25 mouse cellular contexts compared by ENCODE assay signal in genomic region chr11:119224926-119225325, GRCm38 (mm10). TPM values are rescaled to one million over a fixed set of nuclear protein-coding genes. Genes with fewer than 3 reads are reported as not detected.
"Had no signal": no experiment of that assay in that cellular context is flagged by ENCODE, and none has a peak within 500 bp of the region (broad histone marks: within the 10 kb centered on the region; RNA-seq: fewer than 3 reads in every experiment).

No protein-coding gene starts in this region.

- H3K9ac ChIP-seq: heart, embryonic 12.5 days; intestine, embryonic 15.5 days; liver, embryonic 13.5 days; liver, embryonic 15.5 days had no signal

- H3K27ac ChIP-seq: gastrocnemius, adult 2 months; heart, embryonic 10.5 days; hindbrain, embryonic 13.5 days; intestine, embryonic 15.5 days; layer of hippocampus, adult 2 months; left cerebral cortex, adult 2 months; limb, embryonic 10.5 days; limb, embryonic 12.5 days; liver, embryonic 13.5 days; liver, embryonic 15.5 days had no signal

- H3K4me3 ChIP-seq: gastrocnemius, adult 2 months; heart, embryonic 10.5 days; heart, embryonic 12.5 days; hindbrain, embryonic 13.5 days; intestine, embryonic 15.5 days; layer of hippocampus, adult 2 months; left cerebral cortex, adult 2 months; limb, embryonic 10.5 days; limb, embryonic 12.5 days; liver, embryonic 13.5 days; liver, embryonic 15.5 days had no signal

- H3K27me3 ChIP-seq: heart, embryonic 12.5 days; hindbrain, embryonic 13.5 days; limb, embryonic 12.5 days had no signal

- H3K4me2 ChIP-seq: heart, embryonic 12.5 days; intestine, embryonic 15.5 days; liver, embryonic 13.5 days; liver, embryonic 15.5 days had no signal

- H3K36me3 ChIP-seq: heart, embryonic 10.5 days; heart, embryonic 12.5 days; hindbrain, embryonic 13.5 days; intestine, embryonic 15.5 days; limb, embryonic 10.5 days; limb, embryonic 12.5 days; liver, embryonic 13.5 days; liver, embryonic 15.5 days had no signal

- H3K9me3 ChIP-seq: heart, embryonic 10.5 days; heart, embryonic 12.5 days; hindbrain, embryonic 13.5 days; intestine, embryonic 15.5 days; limb, embryonic 10.5 days; limb, embryonic 12.5 days; liver, embryonic 13.5 days; liver, embryonic 15.5 days had no signal

- ATAC-seq: inflammation-experienced regulatory T-cells, adult 6 months; intestine, embryonic 15.5 days; intestine, postnatal 0 days had no signal

- DNase-seq: gastrocnemius, adult 2 months; gastrocnemius, postnatal 10 days; gastrocnemius, postnatal 25 days; heart, adult 18-20 months; heart, postnatal 10 days; heart, postnatal 4 days; kidney, adult 18-20 months; kidney, adult 8-10 months; kidney, postnatal 10 days; kidney, postnatal 25 days; kidney, postnatal 4 days; liver; liver, embryonic 13.5 days had no signal

RNA-seq across cellular contexts. Expression of gene Ccdc40, which starts 3.4 kb away (rescaled TPM):
- total RNA-seq: gastrocnemius, adult 2 months; heart, postnatal 25 days had no signal
